Mouse (Mus musculus) midbrain, embryonic 10.5 days (tissue): ENCODE measurements around the gene Mast2. TPM values are rescaled to one million over a fixed set of nuclear protein-coding genes. Genes with fewer than 3 reads are reported as not detected.

Experiments used
- DNase-seq: peaks from one replicate; pipeline ENCODE4 v3.0.0-alpha.2; 2017; ENCODE audit warnings: low spot score
- H3K27ac ChIP-seq: fragments of 300-500 bp; sonication (generic); replicated peaks from 2 replicates; pipeline ENCODE4 v1.5.1; 2016; ENCODE audit warnings: mild to moderate bottlenecking
- H3K27me3 ChIP-seq: fragments of 300-500 bp; sonication (generic); 2 replicates; pipeline ENCODE4 v1.6.1; 2016; ENCODE audit warnings: low read depth, mild to moderate bottlenecking; ENCODE audit not compliant: poor library complexity, severe bottlenecking
- H3K36me3 ChIP-seq: fragments of 300-500 bp; sonication (generic); 2 replicates; pipeline ENCODE4 v1.6.1; 2016; ENCODE audit warnings: mild to moderate bottlenecking, moderate library complexity
- H3K4me1 ChIP-seq: fragments of 300-500 bp; sonication (generic); 2 replicates; pipeline ENCODE4 v1.6.1; 2016
- H3K4me3 ChIP-seq: fragments of 300-500 bp; sonication (generic); 2 replicates; pipeline ENCODE4 v1.5.1; 2016; ENCODE audit warnings: mild to moderate bottlenecking, moderate library complexity
- H3K9me3 ChIP-seq: fragments of 300-500 bp; sonication (generic); replicated peaks from 2 replicates; pipeline ENCODE4 v1.6.1; 2016; ENCODE audit warnings: mild to moderate bottlenecking
- WGBS: fragments of 180-500 bp; shearing (Covaris S2); methylation state at CpG from one replicate; pipeline ENCODE4 v1.1.7; 2016; 5-methylcytosine and 5-hydroxymethylcytosine counted together
- polyA plus RNA-seq: library from polyadenylated mRNA; unstranded; fragments of >200 nt; fragmentation: Nextera tagmentation; extraction: Ambion mirVana; gene quantifications from 2 replicates; pipeline ENCODE4 v1.2.1, GENCODE M21; 2016

The Mast2 gene
- polyA plus RNA-seq, 1 experiment from 2014 or later = 13.6 TPM

DNA sequence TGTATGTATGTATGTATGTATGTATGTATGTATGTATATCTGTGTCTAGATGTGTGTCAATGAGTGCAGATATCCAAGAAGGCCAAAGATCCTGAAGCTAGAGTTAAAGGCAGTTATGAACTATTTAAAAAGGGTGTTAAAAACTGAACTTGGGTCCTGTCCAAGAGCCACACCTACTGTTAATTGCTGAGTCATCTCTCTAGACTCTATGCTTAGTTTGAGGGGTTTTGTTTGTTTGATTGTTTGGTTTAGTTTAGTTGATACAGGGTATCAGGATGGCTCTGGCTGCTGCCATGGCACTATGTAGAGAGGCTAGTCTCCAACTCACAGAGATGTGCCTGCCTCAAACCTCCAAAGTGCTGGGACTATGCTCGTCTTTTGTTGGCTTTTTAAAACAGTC lies 61.3 kb downstream of the Mast2 start:
- H3K9me3 ChIP-seq = no peaks in the 10 kb centered on the region
- H3K4me1 ChIP-seq = peaks cover 23% of the 10 kb centered on the region
- H3K4me3 ChIP-seq = no peak overlapping the region
- 89% methylated on average over 1 of the region's 1 CpGs for WGBS
- H3K27me3 ChIP-seq = no peaks in the 10 kb centered on the region
- no peaks in the 10 kb centered on the region for H3K36me3 ChIP-seq
- H3K27ac ChIP-seq = no peak overlapping the region
- DNase-seq = no peak

DNA sequence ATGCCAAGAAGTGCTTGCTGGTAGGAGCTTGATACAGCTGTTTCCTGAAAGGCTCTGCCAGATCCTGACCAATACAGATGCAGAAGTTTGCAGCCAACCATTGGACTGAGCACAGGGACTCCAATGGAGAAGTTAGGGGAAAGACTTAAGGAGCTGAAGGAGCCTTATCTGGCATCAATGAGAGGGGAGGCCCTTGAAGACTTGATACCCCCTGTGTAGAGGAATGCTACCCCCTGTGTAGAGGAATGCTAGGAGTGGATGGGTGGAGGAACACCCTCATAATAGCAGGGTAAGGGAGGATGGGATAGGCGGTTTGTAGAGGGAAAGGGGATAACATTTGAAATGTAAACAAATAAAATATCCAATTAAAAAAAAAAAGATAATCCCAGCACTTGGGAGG lies 65.9 kb downstream of the Mast2 start:
- H3K4me3 ChIP-seq = no peak overlapping the region
- WGBS = 42% methylated on average over 1 of the region's 1 CpGs
- H3K27me3 ChIP-seq = no peaks in the 10 kb centered on the region
- no peak for DNase-seq
- no peaks in the 10 kb centered on the region for H3K9me3 ChIP-seq
- no peaks in the 10 kb centered on the region for H3K4me1 ChIP-seq
- H3K27ac ChIP-seq = no peak overlapping the region
- H3K36me3 ChIP-seq = no peaks in the 10 kb centered on the region

DNA sequence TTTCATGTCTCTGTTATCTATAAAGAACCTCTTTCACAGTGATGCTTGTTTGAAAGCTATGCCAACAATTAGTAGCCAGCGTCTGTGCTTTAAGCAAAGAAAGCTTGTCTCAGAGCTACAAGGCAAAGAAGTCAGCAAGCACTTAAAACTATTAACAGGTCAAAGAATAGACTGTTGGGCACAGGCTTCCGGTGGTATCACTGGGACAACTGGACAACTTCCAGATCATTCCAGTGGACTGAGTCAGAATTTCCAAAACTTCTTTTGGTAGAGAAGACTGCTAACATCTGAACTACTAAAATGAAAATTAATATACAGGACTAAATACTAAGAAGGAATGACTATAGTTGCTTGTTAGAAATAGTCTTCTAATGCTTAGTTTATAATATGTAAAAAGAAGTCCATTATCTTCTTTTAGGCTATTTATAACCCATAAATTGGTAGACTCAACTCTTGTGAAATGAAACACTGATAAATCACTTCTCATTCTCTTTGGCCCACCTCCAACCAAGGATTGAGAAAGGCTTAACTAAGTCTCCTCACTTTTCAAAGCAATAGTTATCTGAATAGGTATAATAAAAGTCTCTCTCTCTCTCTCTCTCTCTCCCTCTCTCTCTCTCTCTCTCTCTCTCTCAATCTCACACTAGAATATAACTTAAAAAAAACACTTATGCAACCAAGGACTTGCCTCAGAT lies 85.9 kb downstream of the Mast2 start:
- Histone ChIP-seq H3K4me1 (no peaks in the 10 kb centered on the region), H3K36me3 (no peaks in the 10 kb centered on the region), H3K27ac (no peak overlapping the region), H3K27me3 (no peaks in the 10 kb centered on the region), H3K4me3 (no peak overlapping the region), H3K9me3 (no peaks in the 10 kb centered on the region)
- no peak for DNase-seq
- WGBS = 89% methylated on average over 2 of the region's 2 CpGs

DNA sequence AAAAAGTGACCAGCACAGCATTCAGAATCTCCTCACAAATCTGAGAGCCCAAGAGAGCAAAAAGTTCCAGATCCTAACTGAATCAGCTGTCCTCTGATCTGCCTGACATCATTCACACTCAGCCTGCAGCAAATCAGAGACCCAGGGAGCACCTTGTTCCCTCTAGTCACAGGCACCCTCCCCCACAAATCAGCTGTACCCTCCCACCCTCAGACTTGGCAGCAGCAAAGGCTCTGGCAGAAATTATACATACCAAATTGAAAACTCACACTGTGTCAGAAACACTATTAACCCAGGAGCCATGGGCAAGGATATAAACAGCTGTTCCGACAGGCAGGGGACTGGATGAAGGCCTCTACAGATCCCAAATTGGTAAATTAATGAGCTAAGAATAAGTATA lies 92.3 kb downstream of the Mast2 start:
- Histone ChIP-seq H3K36me3 (peaks cover 3% of the 10 kb centered on the region; the same call in 1 of the 2 replicates), H3K4me3 (no peak overlapping the region), H3K4me1 (no peaks in the 10 kb centered on the region), H3K27ac (no peak overlapping the region), H3K27me3 (no peaks in the 10 kb centered on the region), H3K9me3 (no peaks in the 10 kb centered on the region)
- no peak for DNase-seq
- WGBS = 77% methylated on average over 1 of the region's 1 CpGs

DNA sequence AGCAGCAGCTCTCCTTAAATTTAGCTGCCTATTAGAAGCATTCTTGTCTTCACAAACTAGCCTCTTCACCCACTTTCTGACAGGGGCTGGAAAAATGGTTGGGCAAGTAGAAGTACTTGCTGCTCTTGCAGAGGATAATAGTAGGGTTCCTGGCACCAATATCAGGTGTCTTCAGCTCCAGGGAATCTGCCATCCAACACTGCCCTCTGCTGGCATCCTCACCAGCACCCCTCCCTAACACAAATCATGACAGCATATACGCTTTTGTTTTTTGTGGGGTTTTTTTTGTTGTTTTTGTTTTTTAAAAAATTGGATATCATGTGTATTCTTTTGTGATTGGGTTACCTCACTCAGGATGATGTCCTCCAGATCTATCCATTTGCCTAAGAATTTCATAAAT lies 105.9 kb downstream of the Mast2 start:
- Histone ChIP-seq H3K4me1 (no peaks in the 10 kb centered on the region), H3K4me3 (no peak overlapping the region), H3K27ac (no peak overlapping the region), H3K36me3 (peaks cover 3% of the 10 kb centered on the region; the same call in 1 of the 2 replicates), H3K9me3 (no peaks in the 10 kb centered on the region), H3K27me3 (no peaks in the 10 kb centered on the region)
- DNase-seq = no peak
- 92% methylated on average over 1 of the region's 1 CpGs for WGBS

DNA sequence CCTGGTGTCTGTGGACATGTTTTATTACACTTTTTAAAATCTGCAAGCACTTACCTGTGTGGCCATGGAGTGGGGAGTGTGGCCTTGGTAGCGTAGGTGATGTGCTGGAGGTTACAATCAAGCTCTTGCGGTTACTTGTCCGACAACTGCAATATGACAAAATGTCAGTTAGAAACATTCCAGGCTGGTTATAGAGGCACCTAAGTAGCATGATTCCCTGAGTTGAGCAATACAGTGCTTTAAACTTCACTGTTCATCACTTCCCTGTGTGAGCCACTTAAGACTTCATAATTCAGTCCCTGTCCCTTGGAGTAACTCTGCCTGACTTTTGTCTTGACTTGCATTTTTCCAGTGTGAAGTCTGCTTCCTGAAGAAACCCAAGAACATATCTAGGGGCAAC lies 111.1 kb downstream of the Mast2 start:
- no peak for DNase-seq
- H3K27me3 ChIP-seq = no peaks in the 10 kb centered on the region
- H3K27ac ChIP-seq = no peak overlapping the region
- no peaks in the 10 kb centered on the region for H3K4me1 ChIP-seq
- H3K9me3 ChIP-seq = no peaks in the 10 kb centered on the region
- no peak overlapping the region for H3K4me3 ChIP-seq
- H3K36me3 ChIP-seq = peaks cover 15% of the 10 kb centered on the region; the same call in 1 of the 2 replicates
- WGBS = 94% methylated on average over 3 of the region's 3 CpGs

DNA sequence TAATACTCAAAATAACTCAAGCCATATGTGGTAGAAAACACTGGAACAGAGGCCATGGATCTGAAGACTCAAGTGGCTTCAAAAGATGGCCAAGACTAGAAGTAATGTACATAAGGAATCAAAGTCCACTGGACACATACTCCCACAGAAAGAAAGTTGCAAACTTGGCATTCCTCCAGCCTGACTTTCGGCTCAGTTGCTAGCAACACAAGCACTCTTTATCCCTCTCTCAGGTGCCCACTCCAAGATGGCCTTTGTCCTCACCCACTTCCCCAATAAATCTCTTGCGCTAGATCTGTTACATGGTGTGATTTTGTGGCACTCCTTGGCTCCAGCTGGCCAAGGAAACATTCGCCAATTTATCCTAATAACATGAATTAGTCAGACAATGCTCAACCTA lies 111.5 kb downstream of the Mast2 start:
- Histone ChIP-seq H3K9me3 (no peaks in the 10 kb centered on the region), H3K4me1 (no peaks in the 10 kb centered on the region), H3K36me3 (peaks cover 15% of the 10 kb centered on the region; the same call in 1 of the 2 replicates), H3K4me3 (no peak overlapping the region), H3K27me3 (no peaks in the 10 kb centered on the region), H3K27ac (no peak overlapping the region)
- WGBS = 92% methylated on average over 3 of the region's 3 CpGs
- DNase-seq = no peak

DNA sequence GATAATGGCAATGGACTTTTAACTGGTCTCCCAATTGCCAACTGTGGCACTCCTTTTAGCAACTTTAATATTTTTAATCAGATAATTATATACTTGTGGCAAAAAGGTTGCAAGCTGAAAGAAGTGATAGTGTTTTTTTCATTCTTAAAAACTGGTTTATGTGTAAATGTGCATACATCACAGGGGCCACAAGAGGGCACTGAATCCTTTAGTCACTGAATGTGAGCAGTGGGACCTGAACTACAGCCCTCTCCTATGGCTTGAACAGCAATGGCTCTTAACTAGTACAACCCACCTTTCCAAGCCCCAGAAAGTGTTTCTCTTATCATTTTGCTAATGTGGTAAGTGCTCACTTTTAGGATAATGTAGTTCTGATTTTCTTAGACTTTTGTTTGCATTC lies 121.9 kb downstream of the Mast2 start:
- peak; percentile 18 for DNase-seq
- no peak overlapping the region for H3K27ac ChIP-seq
- no peaks in the 10 kb centered on the region for H3K9me3 ChIP-seq
- H3K36me3 ChIP-seq = no peaks in the 10 kb centered on the region
- H3K4me3 ChIP-seq = no peak overlapping the region
- H3K27me3 ChIP-seq = no peaks in the 10 kb centered on the region
- no peaks in the 10 kb centered on the region for H3K4me1 ChIP-seq

DNA sequence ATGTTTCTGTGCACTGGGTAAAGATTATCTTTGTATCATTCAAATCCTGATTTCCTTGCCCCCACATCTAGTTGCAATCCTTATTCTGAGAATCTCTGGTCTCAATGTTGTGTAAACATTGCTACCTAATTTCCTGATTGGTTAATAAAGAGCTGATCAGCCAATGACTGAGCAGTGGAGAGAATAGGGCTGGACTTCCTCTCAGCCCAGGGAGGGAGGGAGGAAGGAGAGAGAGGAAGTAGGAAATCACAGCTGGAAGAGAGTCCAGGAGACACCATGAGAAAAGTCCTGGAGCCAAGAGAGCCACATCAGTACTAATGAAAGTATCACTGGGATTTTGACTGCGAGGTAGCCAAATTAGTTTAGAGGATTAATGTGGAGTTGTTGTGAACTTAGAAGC lies 127.7 kb downstream of the Mast2 start:
- no peaks in the 10 kb centered on the region for H3K4me1 ChIP-seq
- 94% methylated on average over 1 of the region's 1 CpGs for WGBS
- H3K9me3 ChIP-seq = no peaks in the 10 kb centered on the region
- H3K36me3 ChIP-seq = peaks cover 7% of the 10 kb centered on the region
- H3K27ac ChIP-seq = no peak overlapping the region
- H3K4me3 ChIP-seq = no peak overlapping the region
- no peaks in the 10 kb centered on the region for H3K27me3 ChIP-seq
- no peak for DNase-seq

DNA sequence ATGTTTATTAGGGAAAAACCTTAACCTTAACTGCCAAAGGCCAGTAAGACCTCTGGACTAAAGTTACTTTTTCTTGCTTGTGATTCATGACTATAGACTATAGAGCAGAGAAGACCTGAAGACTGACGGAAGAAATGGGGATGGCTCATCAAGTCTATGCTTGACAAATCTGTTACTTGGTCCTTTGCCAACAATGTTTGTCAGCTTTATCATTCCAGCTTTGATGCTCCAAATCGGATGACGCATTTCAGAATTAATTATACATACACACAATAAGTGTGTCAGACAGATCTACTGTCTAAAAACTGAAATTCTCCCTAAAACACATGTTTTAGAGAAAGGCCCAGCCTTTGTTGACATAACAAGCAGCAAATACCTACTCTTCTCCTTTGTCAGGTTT lies 134.7 kb downstream of the Mast2 start:
- DNase-seq = no peak
- Histone ChIP-seq H3K36me3 (peaks cover 72% of the 10 kb centered on the region), H3K9me3 (no peaks in the 10 kb centered on the region; the same call in 1 of the 2 replicates), H3K27ac (no peak overlapping the region), H3K4me1 (no peaks in the 10 kb centered on the region), H3K4me3 (no peak overlapping the region), H3K27me3 (no peaks in the 10 kb centered on the region)
- 93% methylated on average over 3 of the region's 3 CpGs for WGBS

DNA sequence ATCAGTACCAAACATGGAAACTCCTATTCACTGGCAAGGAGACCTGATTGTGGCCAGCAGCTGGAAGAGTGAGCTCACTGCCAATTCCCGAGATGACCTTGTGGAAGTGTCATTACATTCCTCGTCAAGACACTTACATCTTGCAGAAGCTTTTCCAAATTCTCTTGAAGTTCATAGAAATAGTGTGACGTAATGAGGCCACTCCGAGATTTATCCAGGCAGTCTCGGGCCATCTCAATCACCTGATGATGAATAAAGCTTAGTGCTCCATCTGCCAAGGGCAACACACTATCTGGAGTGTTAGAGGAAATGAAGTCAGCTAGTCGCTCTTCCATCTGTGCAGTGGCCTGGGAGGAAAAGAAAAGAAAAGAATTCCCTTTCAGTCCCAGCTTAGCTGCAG lies 141.9 kb downstream of the Mast2 start:
- H3K4me1 ChIP-seq = no peaks in the 10 kb centered on the region
- no peaks in the 10 kb centered on the region for H3K27me3 ChIP-seq
- 92% methylated on average over 6 of the region's 6 CpGs for WGBS
- no peaks in the 10 kb centered on the region for H3K9me3 ChIP-seq
- peaks cover 92% of the 10 kb centered on the region for H3K36me3 ChIP-seq
- DNase-seq = no peak
- H3K27ac ChIP-seq = no peak overlapping the region
- no peak overlapping the region for H3K4me3 ChIP-seq

DNA sequence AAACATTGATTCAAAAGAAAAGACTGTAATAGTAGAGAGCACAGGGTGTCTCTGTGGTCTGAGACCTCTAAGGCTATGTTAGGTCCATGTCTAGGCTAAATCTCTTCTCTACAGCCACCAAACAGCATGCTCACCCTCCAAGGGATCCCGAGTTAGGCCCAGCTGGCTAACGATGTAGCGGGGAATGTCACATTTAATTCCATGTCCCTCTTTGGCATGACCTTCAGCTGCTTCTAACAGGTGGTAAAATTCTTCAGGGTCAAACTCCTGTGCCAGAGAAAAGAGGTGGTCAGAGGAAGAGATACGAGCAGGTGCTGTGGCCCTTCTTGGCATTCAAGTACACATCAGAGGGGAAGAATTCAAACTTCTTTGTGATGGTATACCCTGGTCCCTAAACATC lies 146.4 kb downstream of the Mast2 start:
- DNase-seq = no peak
- Histone ChIP-seq H3K9me3 (no peaks in the 10 kb centered on the region), H3K4me3 (no peak overlapping the region), H3K36me3 (peaks cover 96% of the 10 kb centered on the region), H3K27me3 (no peaks in the 10 kb centered on the region), H3K4me1 (no peaks in the 10 kb centered on the region), H3K27ac (no peak overlapping the region)
- WGBS = 95% methylated on average over 4 of the region's 4 CpGs

DNA sequence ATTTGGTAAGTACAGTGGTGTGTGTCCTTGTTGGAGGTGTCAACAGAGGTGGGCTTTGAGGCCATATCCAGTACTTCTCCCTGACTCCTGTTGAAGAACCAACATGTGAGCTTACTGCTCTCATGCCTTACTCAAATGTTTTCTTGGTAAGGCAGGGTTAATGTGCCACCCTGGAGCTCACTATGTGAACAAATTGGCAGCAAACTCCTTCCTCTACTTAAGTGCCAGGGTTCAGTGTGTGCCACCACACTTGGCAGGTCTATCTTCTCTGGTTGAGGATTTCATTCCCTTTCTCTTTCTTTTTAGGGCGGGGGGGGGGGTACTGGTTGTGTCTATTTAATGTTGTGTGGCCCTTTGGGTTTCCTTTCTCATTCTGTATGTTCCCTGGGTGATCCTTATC lies 159.4 kb downstream of the Mast2 start:
- no peak overlapping the region for H3K27ac ChIP-seq
- H3K4me1 ChIP-seq = no peaks in the 10 kb centered on the region
- DNase-seq = no peak
- no peaks in the 10 kb centered on the region for H3K27me3 ChIP-seq
- H3K36me3 ChIP-seq = peaks cover 84% of the 10 kb centered on the region
- WGBS = 15% methylated on average over 1 of the region's 1 CpGs
- H3K4me3 ChIP-seq = no peak overlapping the region
- no peaks in the 10 kb centered on the region for H3K9me3 ChIP-seq

DNA sequence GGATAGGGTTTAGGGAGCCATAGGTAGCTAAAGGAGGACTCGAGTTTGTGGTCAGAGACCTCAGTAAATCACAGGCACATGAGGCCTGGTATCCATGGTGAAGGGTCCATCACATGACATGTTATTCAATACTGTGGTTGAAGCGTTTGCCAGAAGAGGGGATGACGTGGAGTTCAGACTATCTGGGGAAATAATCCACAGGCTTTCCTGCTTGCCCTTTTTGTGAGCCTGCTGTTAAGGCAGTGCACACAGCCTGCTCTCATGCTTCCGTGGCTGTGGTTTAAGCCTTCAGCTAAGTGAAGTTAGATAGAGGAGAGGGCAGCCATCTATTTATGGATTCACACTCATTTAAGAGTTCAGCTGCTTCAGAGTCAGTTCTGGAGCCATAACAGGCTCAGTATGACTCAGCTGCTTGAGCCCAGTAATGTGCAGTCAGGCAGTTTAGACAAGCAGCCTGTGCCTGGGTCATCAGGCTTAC lies 163.1 kb downstream of the Mast2 start:
- no peak overlapping the region for H3K4me3 ChIP-seq
- peaks cover 77% of the 10 kb centered on the region for H3K36me3 ChIP-seq
- H3K27ac ChIP-seq = no peak overlapping the region
- DNase-seq = no peak
- H3K27me3 ChIP-seq = no peaks in the 10 kb centered on the region
- no peaks in the 10 kb centered on the region for H3K9me3 ChIP-seq
- H3K4me1 ChIP-seq = no peaks in the 10 kb centered on the region
- 81% methylated on average over 4 of the region's 4 CpGs for WGBS
